Mouse (Mus musculus) monocyte, adult 59 days (primary cell): ENCODE results near the gene Vps11. TPM values are rescaled to one million over a fixed set of nuclear protein-coding genes. Genes with fewer than 3 reads are reported as not detected.

Source experiments
- total RNA-seq, 2 experiments: library from RNA; stranded (reverse); gene quantifications; one replicate each; pipeline ENCODE4 v1.2.4; 2023

The Vps11 gene
- total RNA-seq: 10 to 100 TPM; 42.6 to 42.7 TPM

GRCm38 (mm10) chr9:44361190-44361917 lies at the start of gene Vps11:
Gene Vps11, minus strand, starts transcription at chr9:44361670.

GRCm38 (mm10) chr9:44406906-44407751 lies 45.7 kb upstream of the Vps11 start, which contains the start of the genes Rps25 and Trappc4:
Gene Rps25, plus strand, starts transcription at chr9:44407139.
Gene Trappc4, minus strand, starts transcription at chr9:44407600.

GRCm38 (mm10) chr9:44396684-44397411 lies 35.4 kb upstream of the Vps11 start, which contains the start of gene Slc37a4:
Gene Slc37a4, plus strand, starts transcription at chr9:44396852.

GRCm38 (mm10) chr9:44379054-44379834 lies 17.8 kb upstream of the Vps11 start, which contains the start of gene Hyou1:
Gene Hyou1, plus strand, starts transcription at chr9:44379490.

GRCm38 (mm10) chr9:44343781-44344421 lies 17.6 kb downstream of the Vps11 start, which contains the start of gene Hmbs:
Gene Hmbs, minus strand, starts transcription at chr9:44344228.

GRCm38 (mm10) chr9:44334396-44335330 lies 26.8 kb downstream of the Vps11 start, which contains the start of gene H2afx:
Gene H2afx, plus strand, starts transcription at chr9:44334694.

GRCm38 (mm10) chr9:44325768-44326370 lies 35.6 kb downstream of the Vps11 start, which contains the start of gene Dpagt1:
Gene Dpagt1, plus strand, starts transcription at chr9:44326019.

GRCm38 (mm10) chr9:44319887-44320798 lies 41.3 kb downstream of the Vps11 start, which contains the start of gene C2cd2l:
Gene C2cd2l, minus strand, starts transcription at chr9:44320285.

GRCm38 (mm10) chr9:44305466-44306079 lies 55.9 kb downstream of the Vps11 start, which contains the start of gene Hinfp:
Gene Hinfp, minus strand, starts transcription at chr9:44305671.

Other genes starting within 250 kb of the Vps11 start
- not detected for gene Gm49380, start 248.2 kb downstream of the Vps11 start, total RNA-seq
- gene Rnf26, start 248.2 kb downstream of the Vps11 start, total RNA-seq: 10 to 100 TPM; 13.9 to 14.0 TPM
- gene Mcam, start 227.2 kb downstream of the Vps11 start, total RNA-seq: under 1 TPM in 1 of 2 experiments, not detected in 1; 0.16 TPM
- gene Cbl, start 127.6 kb downstream of the Vps11 start, total RNA-seq: 100 to 1,000 TPM; 223 to 230 TPM
- not detected for gene Ccdc153, start 121.0 kb downstream of the Vps11 start, total RNA-seq
- under 1 TPM; 0.49 to 0.58 TPM for gene Pdzd3, start 110.2 kb downstream of the Vps11 start, total RNA-seq
- gene Nlrx1, start 93.1 kb downstream of the Vps11 start, total RNA-seq: 10 to 100 TPM; 39.1 to 44.7 TPM
- gene Abcg4, start 73.1 kb downstream of the Vps11 start, total RNA-seq: not detected
- gene Hinfp, start 56.0 kb downstream of the Vps11 start, total RNA-seq: 10 to 100 TPM; 30.5 to 31.9 TPM
- gene C2cd2l, start 41.4 kb downstream of the Vps11 start, total RNA-seq: 10 to 100 TPM; 25.9 to 31.5 TPM
- 10 to 100 TPM; 19.9 to 29.9 TPM for gene Dpagt1, start 35.7 kb downstream of the Vps11 start, total RNA-seq
- gene H2afx, start 27.0 kb downstream of the Vps11 start, total RNA-seq: 10 to 100 TPM; 21.6 to 22.2 TPM
- 10 to 100 TPM; 19.4 to 20.5 TPM for gene Hmbs, start 17.4 kb downstream of the Vps11 start, total RNA-seq
- 100 to 1,000 TPM; 109 TPM for gene Hyou1, start 17.8 kb upstream of the Vps11 start, total RNA-seq
- 10 to 100 TPM; 18.5 to 22.0 TPM for gene Slc37a4, start 35.2 kb upstream of the Vps11 start, total RNA-seq
- 1,000 to 10,000 TPM; 1,774 to 1,864 TPM for gene Rps25, start 45.5 kb upstream of the Vps11 start, total RNA-seq
- 10 to 100 TPM; 50.5 to 54.3 TPM for gene Trappc4, start 45.9 kb upstream of the Vps11 start, total RNA-seq
- 10 to 100 TPM; 23.7 to 28.9 TPM for gene Ccdc84, start 56.9 kb upstream of the Vps11 start, total RNA-seq
- not detected for gene Foxr1, start 79.5 kb upstream of the Vps11 start, total RNA-seq
- not detected for gene Upk2, start 93.3 kb upstream of the Vps11 start, total RNA-seq
- 10 to 100 TPM; 22.6 to 24.3 TPM for gene Bcl9l, start 121.2 kb upstream of the Vps11 start, total RNA-seq
- 1 to 10 TPM in 1 of 2 experiments, under 1 TPM in 1; 0.27 to 1.2 TPM for gene Cxcr5, start 200.2 kb upstream of the Vps11 start, total RNA-seq
- gene Ddx6, start 243.2 kb upstream of the Vps11 start, total RNA-seq: 100 to 1,000 TPM; 132 to 134 TPM